Mouse (Mus musculus): ENCODE results near the gene Apoa4. TPM values are rescaled to one million over a fixed set of nuclear protein-coding genes. Genes with fewer than 3 reads are reported as not detected.

Gene Apoa4
- total and polyA plus RNA-seq, 2 experiments from 2014 or later: not detected

DNA sequence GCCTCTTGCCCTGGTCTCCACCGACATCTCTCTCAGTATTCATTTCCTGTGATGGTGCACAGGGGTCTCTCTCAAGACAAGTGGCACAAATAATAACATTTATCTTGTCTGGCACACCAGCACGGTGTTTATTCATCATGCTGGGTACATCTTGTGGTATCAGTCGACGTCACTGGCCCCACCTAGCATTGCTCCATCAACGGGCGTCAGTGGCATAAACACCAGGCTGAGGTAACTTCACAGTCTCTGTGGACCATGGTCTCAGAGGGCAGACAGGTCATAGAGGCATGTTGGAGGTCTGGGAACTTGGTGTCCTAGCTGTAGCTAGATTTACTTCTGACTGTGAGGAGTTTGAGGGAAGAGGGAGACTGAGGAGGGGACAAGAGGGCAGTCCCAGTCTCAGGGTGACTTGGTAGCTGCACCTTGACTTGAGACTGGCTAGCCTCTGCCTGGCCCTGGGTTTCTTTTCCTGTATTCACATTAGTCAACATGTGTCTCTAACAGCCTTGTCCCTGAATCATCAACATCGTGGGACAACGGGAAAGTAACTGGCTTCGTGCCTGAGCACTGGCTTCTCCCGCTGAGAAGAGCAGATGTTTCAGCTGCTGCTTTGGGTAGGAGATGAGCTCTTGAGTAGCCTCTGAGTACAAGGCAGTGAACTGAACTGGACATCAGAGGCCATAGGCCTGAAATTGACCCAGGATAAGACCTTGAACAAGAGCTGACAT is 16.3 kb downstream of the Apoa4 start:
- ATAC-seq (no peak), DNase-seq (no peak)
- Histone ChIP-seq H3K9me3 (ENCODE audit: low read length) (no peaks in the 10 kb centered on the region), H3K27me3 (ENCODE audit: insufficient read depth, low read length) (no peaks in the 10 kb centered on the region), H3K4me3 (ENCODE audit: low read depth, low read length) (no peak overlapping the region), H3K4me2 (ENCODE audit: low read depth) (no peak overlapping the region), H3K4me1 (ENCODE audit: insufficient read depth) (no peaks in the 10 kb centered on the region), H3K27ac (ENCODE audit: low read depth, low read length) (no peak overlapping the region), H3K36me3 (ENCODE audit: insufficient read depth) (no peaks in the 10 kb centered on the region), H3K9ac (no peak overlapping the region)
- WGBS: 92% methylated on average over 10 of the region's 10 CpGs
- TF ChIP-seq CTCF (IDR thresholded peaks at IDR 0.05; ENCODE audit: low read depth): no peak

DNA sequence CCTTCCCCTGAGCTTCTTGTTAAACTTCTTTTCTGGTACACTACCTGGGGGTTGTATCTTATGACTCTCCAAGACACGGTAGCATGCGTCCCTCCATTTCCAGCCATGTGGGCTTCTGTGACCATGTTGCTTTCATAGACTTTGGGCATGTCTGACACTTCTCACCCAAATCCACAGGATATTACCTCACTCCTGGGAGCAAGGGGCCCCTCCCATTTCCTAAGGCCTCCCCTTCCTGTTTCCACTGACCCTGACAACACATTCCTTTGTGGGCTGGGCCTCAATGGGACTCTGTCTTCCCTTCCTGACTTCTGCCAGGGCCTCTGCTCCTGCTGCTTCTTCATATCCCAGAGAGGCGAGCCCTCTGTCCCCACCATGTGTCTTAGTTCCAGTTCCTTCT is 17.1 kb downstream of the Apoa4 start:
- 88% methylated on average over 3 of the region's 3 CpGs for WGBS
- no peak overlapping the region for H3K4me2 ChIP-seq (ENCODE audit: low read depth)
- H3K27me3 ChIP-seq (ENCODE audit: insufficient read depth, low read length): no peaks in the 10 kb centered on the region
- H3K27ac ChIP-seq (ENCODE audit: low read depth, low read length): no peak overlapping the region
- H3K9me3 ChIP-seq (ENCODE audit: low read length): no peaks in the 10 kb centered on the region
- no peak for ATAC-seq
- no peak for DNase-seq
- H3K36me3 ChIP-seq (ENCODE audit: insufficient read depth): no peaks in the 10 kb centered on the region
- no peak for TF ChIP-seq CTCF (IDR thresholded peaks at IDR 0.05; ENCODE audit: low read depth)
- H3K9ac ChIP-seq: no peak overlapping the region
- no peak overlapping the region for H3K4me3 ChIP-seq (ENCODE audit: low read depth, low read length)
- H3K4me1 ChIP-seq (ENCODE audit: insufficient read depth): no peaks in the 10 kb centered on the region

DNA sequence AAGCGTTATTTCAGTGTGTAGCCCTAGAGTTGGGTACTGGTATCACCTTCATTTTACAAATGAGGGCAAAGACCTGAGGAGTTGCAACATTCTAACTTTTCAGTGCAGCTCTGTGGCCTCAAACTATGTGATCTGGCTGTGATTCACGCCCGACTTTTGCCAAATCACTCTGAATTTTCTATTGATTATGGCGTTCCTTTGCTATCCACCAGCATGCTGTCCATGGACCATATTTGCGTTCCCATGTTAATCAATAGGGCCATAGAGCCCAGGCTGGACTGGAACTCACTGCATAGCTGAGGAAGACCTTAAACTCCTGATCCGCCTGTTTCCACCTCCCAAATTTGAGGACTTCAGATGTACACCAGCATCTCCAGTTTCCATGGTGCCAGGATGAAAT is 18.6 kb downstream of the Apoa4 start:
- ATAC-seq: no peak
- no peak for TF ChIP-seq CTCF (IDR thresholded peaks at IDR 0.05; ENCODE audit: low read depth)

DNA sequence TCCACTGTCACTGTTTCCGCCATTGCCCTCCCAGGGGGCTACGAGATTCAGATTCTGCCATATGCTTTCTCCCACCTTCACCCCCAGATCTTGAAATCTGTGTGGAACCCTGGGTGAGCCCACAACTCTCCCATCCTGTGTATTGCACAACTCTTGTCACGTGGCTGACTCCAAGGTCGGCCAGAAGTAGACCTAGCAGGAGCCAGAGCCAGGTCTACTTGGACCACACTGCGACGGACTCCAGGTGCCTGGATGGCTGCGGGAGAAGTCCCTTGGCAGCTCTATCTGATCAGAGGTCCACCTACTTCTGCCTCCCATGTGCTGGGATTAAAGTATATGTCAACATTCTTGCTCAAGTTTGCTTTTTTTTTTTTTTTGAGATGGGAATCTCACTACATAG is 20.6 kb downstream of the Apoa4 start:
- Histone ChIP-seq H3K9me3 (ENCODE audit: low read length) (no peaks in the 10 kb centered on the region), H3K4me3 (ENCODE audit: low read depth, low read length) (no peak overlapping the region), H3K27me3 (ENCODE audit: insufficient read depth, low read length) (no peaks in the 10 kb centered on the region), H3K36me3 (ENCODE audit: insufficient read depth) (no peaks in the 10 kb centered on the region), H3K9ac (no peak overlapping the region), H3K4me1 (ENCODE audit: insufficient read depth) (no peaks in the 10 kb centered on the region), H3K27ac (ENCODE audit: low read depth, low read length) (no peak overlapping the region), H3K4me2 (ENCODE audit: low read depth) (no peak overlapping the region)
- DNase-seq: no peak
- TF ChIP-seq CTCF (IDR thresholded peaks at IDR 0.05; ENCODE audit: low read depth): no peak
- 92% methylated on average over 7 of the region's 7 CpGs for WGBS
- ATAC-seq: no peak

More for the DNA sequence above, 18.6 kb downstream of the Apoa4 start:
- no peak overlapping the region for H3K4me3 ChIP-seq (ENCODE audit: low read depth, low read length)
- no peak overlapping the region for H3K9ac ChIP-seq
- H3K9me3 ChIP-seq (ENCODE audit: low read length): no peaks in the 10 kb centered on the region
- H3K27me3 ChIP-seq (ENCODE audit: insufficient read depth, low read length): no peaks in the 10 kb centered on the region
- DNase-seq: no peak
- WGBS: 86% methylated on average over 6 of the region's 6 CpGs
- H3K4me1 ChIP-seq (ENCODE audit: insufficient read depth): no peaks in the 10 kb centered on the region
- H3K27ac ChIP-seq (ENCODE audit: low read depth, low read length): no peak overlapping the region
- no peaks in the 10 kb centered on the region for H3K36me3 ChIP-seq (ENCODE audit: insufficient read depth)
- H3K4me2 ChIP-seq (ENCODE audit: low read depth): no peak overlapping the region

DNA sequence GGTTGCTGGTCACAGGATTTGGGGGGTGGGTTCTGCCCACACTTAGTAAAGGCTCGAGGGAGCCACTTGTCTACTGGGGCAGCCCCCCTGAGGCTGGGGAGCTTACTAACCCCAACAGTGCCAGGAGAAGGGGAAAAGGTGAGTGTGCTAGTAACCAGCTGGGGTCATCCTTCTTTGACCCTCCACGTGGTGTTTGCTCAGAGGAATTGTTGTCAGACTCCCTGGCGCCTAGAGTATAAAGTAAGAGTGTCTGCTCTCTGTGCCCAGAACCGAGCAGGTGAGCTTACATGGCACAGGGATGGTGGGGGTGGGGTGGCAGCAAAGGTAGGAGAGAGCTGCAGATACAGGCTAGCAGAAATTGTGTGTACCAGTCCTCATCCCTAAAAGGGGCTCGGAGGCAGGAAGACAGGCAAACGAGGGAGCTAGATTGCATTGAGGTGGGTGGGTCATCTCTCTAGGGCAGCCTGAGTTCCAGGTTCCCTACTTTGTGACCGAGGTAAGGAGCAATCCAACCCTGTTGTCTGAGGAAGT is 27.9 kb downstream of the Apoa4 start, which contains the start of gene Apoa5:
Gene Apoa5 (plus strand): TSS at position 291 of the 531 bp plus-strand sequence.
- no peaks in the 10 kb centered on the region for H3K36me3 ChIP-seq (ENCODE audit: insufficient read depth)
- DNase-seq (no peak), ATAC-seq (no peak)
- no peaks in the 10 kb centered on the region for H3K9me3 ChIP-seq (ENCODE audit: low read length)
- H3K27me3 ChIP-seq (ENCODE audit: insufficient read depth, low read length): no peaks in the 10 kb centered on the region; the same call in 1 of the 2 replicates
- WGBS: 69% methylated on average over 7 of the region's 7 CpGs
- no peak within 1 kb of the TSS for H3K9ac ChIP-seq
- no peak within 1 kb of the TSS for H3K4me3 ChIP-seq (ENCODE audit: low read depth, low read length)
- no peaks in the 10 kb centered on the region for H3K4me1 ChIP-seq (ENCODE audit: insufficient read depth)
- H3K27ac ChIP-seq (ENCODE audit: low read depth, low read length): no peak within 1 kb of the TSS
- no peak within 1 kb of the TSS for H3K4me2 ChIP-seq (ENCODE audit: low read depth)
- TF ChIP-seq CTCF (IDR thresholded peaks at IDR 0.05; ENCODE audit: low read depth): no peak

DNA sequence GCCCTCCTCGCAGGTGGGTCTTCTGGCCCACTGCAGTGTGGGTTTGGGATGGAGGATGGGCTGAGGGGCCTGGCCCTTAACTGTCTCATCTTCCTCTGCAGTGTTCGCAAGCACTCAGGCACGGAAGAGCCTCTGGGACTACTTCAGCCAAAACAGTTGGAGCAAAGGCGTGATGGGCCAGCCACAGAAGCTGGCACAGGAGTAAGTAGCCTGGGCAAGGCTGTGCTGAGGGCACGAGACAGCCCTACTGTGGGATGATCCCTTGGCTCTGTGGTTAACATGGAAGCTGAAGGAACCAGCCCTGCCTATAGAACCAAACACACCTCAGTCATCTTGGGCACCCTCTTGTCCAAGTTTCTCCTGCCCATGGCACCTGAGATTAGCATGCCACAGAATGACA is 28.6 kb downstream of the Apoa4 start:
- WGBS: 91% methylated on average over 5 of the region's 5 CpGs
- Histone ChIP-seq H3K4me1 (ENCODE audit: insufficient read depth) (peaks cover 5% of the 10 kb centered on the region; the same call in 1 of the 2 replicates), H3K9ac (no peak overlapping the region), H3K36me3 (ENCODE audit: insufficient read depth) (no peaks in the 10 kb centered on the region), H3K27me3 (ENCODE audit: insufficient read depth, low read length) (no peaks in the 10 kb centered on the region; the same call in 1 of the 2 replicates), H3K27ac (ENCODE audit: low read depth, low read length) (no peak overlapping the region), H3K4me3 (ENCODE audit: low read depth, low read length) (no peak overlapping the region), H3K4me2 (ENCODE audit: low read depth) (no peak overlapping the region), H3K9me3 (ENCODE audit: low read length) (no peaks in the 10 kb centered on the region)
- no peak for ATAC-seq
- TF ChIP-seq CTCF (IDR thresholded peaks at IDR 0.05; ENCODE audit: low read depth): no peak
- DNase-seq: no peak

DNA sequence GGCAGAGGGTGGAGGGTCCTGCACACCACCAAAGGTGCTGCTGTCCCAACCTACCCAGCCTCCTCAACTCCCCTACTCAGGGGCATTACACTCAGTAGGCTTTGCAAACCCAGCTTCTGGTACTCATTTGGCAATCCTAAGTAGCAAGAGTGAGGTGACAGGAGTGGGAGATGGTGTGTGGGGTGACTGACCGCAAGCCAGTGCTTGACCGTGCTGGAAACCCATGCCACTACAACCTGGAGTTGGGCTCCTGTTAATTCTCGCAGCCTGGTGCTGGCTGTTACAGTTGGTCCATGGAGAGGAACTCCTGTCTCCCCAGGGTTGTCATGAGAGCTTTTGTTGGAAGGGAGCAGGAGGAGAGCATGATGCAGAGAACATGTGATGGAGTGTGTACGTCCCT is 30.3 kb downstream of the Apoa4 start:
- 88% methylated on average over 4 of the region's 4 CpGs for WGBS
- no peak for ATAC-seq

More for the DNA sequence above, 30.3 kb downstream of the Apoa4 start:
- Histone ChIP-seq H3K4me2 (ENCODE audit: low read depth) (no peak overlapping the region), H3K36me3 (ENCODE audit: insufficient read depth) (peaks cover 15% of the 10 kb centered on the region), H3K4me3 (ENCODE audit: low read depth, low read length) (no peak overlapping the region), H3K27me3 (ENCODE audit: insufficient read depth, low read length) (no peaks in the 10 kb centered on the region; the same call in 1 of the 2 replicates), H3K27ac (ENCODE audit: low read depth, low read length) (no peak overlapping the region), H3K9ac (no peak overlapping the region), H3K9me3 (ENCODE audit: low read length) (no peaks in the 10 kb centered on the region), H3K4me1 (ENCODE audit: insufficient read depth) (peaks cover 7% of the 10 kb centered on the region; the same call in 1 of the 2 replicates)
- no peak for DNase-seq
- no peak for TF ChIP-seq CTCF (IDR thresholded peaks at IDR 0.05; ENCODE audit: low read depth)
